Mouse (Mus musculus) thymus, adult 2 months (tissue): ENCODE results near the gene Eif2ak1. TPM values are rescaled to one million over a fixed set of nuclear protein-coding genes. Genes with fewer than 3 reads are reported as not detected.

ENCODE experiments used
- DNase-seq: peaks from one replicate; pipeline ENCODE4 v3.0.0; 2021
- H3K27ac ChIP-seq: fragments of 200-500 bp; 2 replicates; pipeline ENCODE4 v1.5.1; 2012; ENCODE audit warnings: low read length, control low read depth; ENCODE audit not compliant: control insufficient read depth, insufficient read depth
- H3K27me3 ChIP-seq: fragments of 200-500 bp; 2 replicates; pipeline ENCODE4 v1.6.1; 2012; ENCODE audit warnings: mild to moderate bottlenecking, low read length, moderate library complexity, mixed read lengths; ENCODE audit not compliant: control insufficient read depth, insufficient read depth
- H3K36me3 ChIP-seq: fragments of 200-500 bp; 2 replicates; pipeline ENCODE4 v1.6.1; 2012; ENCODE audit warnings: mild to moderate bottlenecking, low read length, moderate library complexity; ENCODE audit not compliant: control insufficient read depth, insufficient read depth
- H3K4me1 ChIP-seq: fragments of 200-500 bp; replicated peaks from 2 replicates; pipeline ENCODE4 v1.6.1; 2012; ENCODE audit warnings: low read length; ENCODE audit not compliant: control insufficient read depth, insufficient read depth
- H3K4me3 ChIP-seq: fragments of 200-500 bp; 2 replicates; pipeline ENCODE4 v1.5.1; 2012; ENCODE audit warnings: mild to moderate bottlenecking, low read length, control low read depth, moderate library complexity; ENCODE audit not compliant: control insufficient read depth, insufficient read depth
- CTCF ChIP-seq: fragments of 200-500 bp; IDR thresholded peaks from 2 replicates; pipeline ENCODE4 v1.5.1; 2012; ENCODE audit warnings: mild to moderate bottlenecking, control low read depth, low read length, moderate library complexity, borderline replicate concordance; ENCODE audit not compliant: control insufficient read depth, poor library complexity, insufficient read depth; ENCODE audit errors: extremely low read depth
- POLR2A ChIP-seq: fragments of 200-500 bp; IDR thresholded peaks from 2 replicates; pipeline ENCODE4 v1.6.1; 2012; ENCODE audit warnings: mild to moderate bottlenecking, low read length, control low read depth, moderate library complexity; ENCODE audit not compliant: control insufficient read depth, poor library complexity, insufficient read depth; ENCODE audit errors: extremely low read depth
- WGBS: fragments of 180-500 bp; shearing (Covaris S2); methylation state at CpG from one replicate; pipeline ENCODE4 v1.1.7; 2018; 5-methylcytosine and 5-hydroxymethylcytosine counted together
- polyA plus RNA-seq: library from polyadenylated mRNA; depleted of rRNA; stranded (reverse); fragments of >200 nt; gene quantifications from 2 replicates; pipeline ENCODE4 v1.2.3, GENCODE M21; 2012; rRNA removed

Eif2ak1 gene
- polyA plus RNA-seq, 1 experiment = 22.8 TPM

- WGBS = 92% methylated on average over 9 of the region's 9 CpGs
- DNase-seq = no peak
- TF ChIP-seq POLR2A (no peak), CTCF (no peak)
- H3K4me3 ChIP-seq = no peak overlapping the region
- peaks cover 6% of the 10 kb centered on the region; the same call in 1 of the 2 replicates for H3K36me3 ChIP-seq
- H3K27ac ChIP-seq = no peak overlapping the region
- H3K27me3 ChIP-seq = no peaks in the 10 kb centered on the region
- no peaks in the 10 kb centered on the region for H3K4me1 ChIP-seq
Measured at GRCm38 (mm10) chr5:143936156-143936555, 118.6 kb downstream of the Eif2ak1 start.

GRCm38 (mm10) chr5:143941588-143941987, 124.0 kb downstream of the Eif2ak1 start:
- DNase-seq = no peak
- H3K27me3 ChIP-seq = no peaks in the 10 kb centered on the region
- H3K36me3 ChIP-seq = no peaks in the 10 kb centered on the region
- H3K4me3 ChIP-seq = no peak overlapping the region
- no peak overlapping the region for H3K27ac ChIP-seq
- 14% methylated on average over 10 of the region's 10 CpGs for WGBS
- TF ChIP-seq CTCF (no peak), POLR2A (no peak)
- no peaks in the 10 kb centered on the region for H3K4me1 ChIP-seq

- 93% methylated on average over 14 of the region's 14 CpGs for WGBS
Measured at GRCm38 (mm10) chr5:143943231-143944125, 125.9 kb downstream of the Eif2ak1 start.

GRCm38 (mm10) chr5:143948361-143948760, 130.8 kb downstream of the Eif2ak1 start:
- Histone ChIP-seq H3K27ac (no peak overlapping the region), H3K4me3 (no peak overlapping the region), H3K4me1 (no peaks in the 10 kb centered on the region), H3K36me3 (no peaks in the 10 kb centered on the region), H3K27me3 (no peaks in the 10 kb centered on the region)
- 91% methylated on average over 12 of the region's 12 CpGs for WGBS
- DNase-seq = no peak
- TF ChIP-seq CTCF = no peak
- TF ChIP-seq POLR2A = no peak

More at GRCm38 (mm10) chr5:143943231-143944125, 125.9 kb downstream of the Eif2ak1 start:
- DNase-seq = no peak
- Histone ChIP-seq H3K27me3 (no peaks in the 10 kb centered on the region), H3K27ac (no peak overlapping the region), H3K4me1 (no peaks in the 10 kb centered on the region), H3K36me3 (no peaks in the 10 kb centered on the region), H3K4me3 (no peak overlapping the region)
- TF ChIP-seq POLR2A = no peak
- no peak for TF ChIP-seq CTCF

GRCm38 (mm10) chr5:143950016-143950415, 132.4 kb downstream of the Eif2ak1 start:
- TF ChIP-seq CTCF (no peak), POLR2A (no peak)
- H3K27ac ChIP-seq = no peak overlapping the region
- 58% methylated on average over 5 of the region's 5 CpGs for WGBS

More at GRCm38 (mm10) chr5:143950016-143950415, 132.4 kb downstream of the Eif2ak1 start:
- H3K27me3 ChIP-seq = no peaks in the 10 kb centered on the region
- no peaks in the 10 kb centered on the region for H3K4me1 ChIP-seq
- DNase-seq = no peak
- no peaks in the 10 kb centered on the region for H3K36me3 ChIP-seq
- no peak overlapping the region for H3K4me3 ChIP-seq

Other genes with a start within 250 kb of the Eif2ak1 start
- gene Cyth3, start 195.3 kb upstream of the Eif2ak1 start, polyA plus RNA-seq = 12.9 and 13.4 TPM in 2 replicates
- 12.1 and 13.8 TPM in 2 replicates for gene Usp42, start 85.5 kb upstream of the Eif2ak1 start, polyA plus RNA-seq
- gene Ankrd61, start 79.9 kb downstream of the Eif2ak1 start, polyA plus RNA-seq = not detected in 2 replicates
- gene Aimp2, start 92.1 kb downstream of the Eif2ak1 start, polyA plus RNA-seq = 37.4 and 55.4 TPM in 2 replicates
- gene Pms2, start 92.2 kb downstream of the Eif2ak1 start, polyA plus RNA-seq = 8.2 and 9.5 TPM in 2 replicates
- 0.22 TPM in 1 of 2 replicates, not detected in the other for gene Gm42421, start 110.4 kb downstream of the Eif2ak1 start, polyA plus RNA-seq
- gene Rsph10b, start 115.2 kb downstream of the Eif2ak1 start, polyA plus RNA-seq = 0.24 and 0.54 TPM in 2 replicates
- gene Ccz1, start 197.1 kb downstream of the Eif2ak1 start, polyA plus RNA-seq = 13.3 and 15.4 TPM in 2 replicates
- not detected in 2 replicates for gene Ocm, start 208.9 kb downstream of the Eif2ak1 start, polyA plus RNA-seq